Mouse (Mus musculus) erythroblast, adult 5-6 weeks (primary cell): Measurements from ENCODE around the gene Ifnlr1. TPM values are rescaled to one million over a fixed set of nuclear protein-coding genes. Genes with fewer than 3 reads are reported as not detected.

ENCODE experiments used
- ATAC-seq: replicated peaks from 2 replicates; pipeline ENCODE4 v1.8.0; 2016; ENCODE audit warnings: moderate number of reproducible peaks, mild to moderate bottlenecking, moderate TSS enrichment, inconsistent platforms; ENCODE audit not compliant: poor library complexity, low FRiP score, severe bottlenecking
- total RNA-seq, 2 experiments: library from RNA; stranded (forward) in 1 of 2; stranded (reverse) in 1 of 2; fragments of 150-400 nt in 1 of 2; fragments of 200-764, 138-1000 nt in 1 of 2; gene quantifications; 2 replicates each; pipeline versions ENCODE4 v1.2.3 to v1.2.4; 2015 to 2017; ENCODE audit warnings: low replicate concordance in 2 of 2

The Ifnlr1 gene
- total RNA-seq, 2 experiments from 2014 or later, result 1.4 to 2.7 TPM

DNA sequence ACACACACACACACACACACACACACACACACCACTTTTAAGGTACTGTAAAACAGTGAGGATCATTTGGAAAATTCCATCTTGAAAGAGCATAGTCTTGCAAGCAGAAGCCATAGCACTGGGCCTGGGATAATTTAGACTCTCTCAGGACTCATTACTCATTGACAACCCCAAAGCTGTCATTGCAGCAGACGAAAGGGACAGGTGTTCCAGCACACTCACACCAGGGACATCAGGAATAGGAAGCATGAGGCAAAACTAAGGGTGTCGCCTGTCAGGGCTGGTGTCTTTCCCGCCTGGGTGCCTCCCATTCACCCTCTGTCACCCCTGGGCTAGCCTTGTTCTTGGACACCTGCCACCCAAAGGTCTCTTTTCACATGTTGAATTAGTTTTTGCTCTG is 50.8 kb downstream of the Ifnlr1 start:
- no peak for ATAC-seq

DNA sequence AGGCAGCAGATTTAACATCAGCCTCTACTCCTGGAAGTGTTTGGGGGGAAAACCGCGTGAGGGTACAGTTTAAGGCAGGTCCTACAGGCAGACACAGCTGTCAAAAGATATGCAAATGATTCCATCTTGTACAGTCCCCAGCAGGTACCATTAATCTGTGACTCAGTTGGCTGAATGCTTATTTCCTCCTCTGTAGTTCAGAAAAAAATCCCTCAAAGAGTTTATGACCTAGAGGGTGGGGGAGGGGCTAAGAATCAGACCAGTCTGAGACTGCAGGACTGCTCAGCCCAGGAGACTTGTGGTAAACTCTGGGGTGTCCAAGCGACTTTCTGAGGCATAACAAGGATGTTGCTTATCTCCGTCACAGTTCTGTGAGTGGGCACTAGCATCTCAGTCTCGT is 52.1 kb downstream of the Ifnlr1 start:
- no peak for ATAC-seq

DNA sequence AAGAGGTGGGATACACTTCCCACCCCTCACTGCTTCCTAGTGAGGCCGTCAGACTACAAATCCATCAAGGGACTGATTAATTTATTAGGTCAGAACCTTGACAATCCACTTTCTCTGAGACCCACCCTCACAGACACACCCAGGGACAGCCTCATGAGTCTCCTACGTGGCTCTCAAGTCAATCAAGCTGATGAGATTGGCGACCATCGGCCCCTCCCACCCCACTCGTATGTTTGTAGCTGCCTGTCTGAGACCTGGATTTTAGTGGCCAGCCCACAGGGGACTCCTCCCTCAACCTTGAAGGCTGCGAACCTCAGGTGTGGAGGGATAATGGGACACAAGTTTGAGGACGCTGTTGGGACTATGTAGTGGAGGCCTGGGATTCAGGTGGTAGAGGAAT is 53.1 kb downstream of the Ifnlr1 start:
- ATAC-seq, result peak; percentile 48

DNA sequence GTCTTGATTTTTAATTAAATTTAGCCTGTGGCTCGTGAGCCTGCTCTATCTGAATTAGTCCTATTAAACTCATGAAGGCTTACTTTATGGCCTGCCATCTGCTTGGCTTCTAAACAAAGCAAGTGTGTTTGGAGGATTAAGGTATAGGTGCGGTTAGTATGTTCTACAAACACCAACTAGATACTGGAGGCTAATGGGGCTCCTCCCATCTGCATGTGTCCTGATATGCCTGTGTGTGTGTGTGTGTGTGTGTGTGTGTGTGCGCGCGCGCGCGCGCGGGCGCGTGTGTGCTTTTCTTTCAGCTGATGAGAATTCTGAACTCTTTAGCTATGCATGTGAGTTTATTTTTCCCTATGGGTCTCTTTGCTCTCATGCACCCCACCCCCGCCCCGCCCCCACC is 53.6 kb downstream of the Ifnlr1 start:
- ATAC-seq, result peak; percentile 89

DNA sequence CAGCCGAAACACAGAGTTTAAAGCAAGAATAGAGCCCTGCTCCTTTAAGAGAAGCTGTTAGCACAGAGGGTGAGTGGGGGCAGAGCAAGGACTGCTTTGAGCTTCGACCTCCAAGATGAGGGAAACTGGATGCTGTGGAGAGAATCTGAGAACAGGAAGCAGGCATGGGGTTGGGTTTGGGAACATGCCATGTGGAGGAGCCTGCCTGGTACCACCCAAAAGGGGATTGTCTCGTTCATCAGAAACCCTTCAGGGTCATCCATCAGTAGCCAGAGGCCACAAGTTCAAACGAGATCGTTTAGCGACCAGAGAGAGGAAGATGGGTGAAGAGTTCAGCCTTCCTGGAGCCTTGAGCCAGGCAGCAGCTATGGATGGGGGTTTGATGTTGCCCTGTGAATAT is 57.4 kb downstream of the Ifnlr1 start:
- no peak for ATAC-seq

DNA sequence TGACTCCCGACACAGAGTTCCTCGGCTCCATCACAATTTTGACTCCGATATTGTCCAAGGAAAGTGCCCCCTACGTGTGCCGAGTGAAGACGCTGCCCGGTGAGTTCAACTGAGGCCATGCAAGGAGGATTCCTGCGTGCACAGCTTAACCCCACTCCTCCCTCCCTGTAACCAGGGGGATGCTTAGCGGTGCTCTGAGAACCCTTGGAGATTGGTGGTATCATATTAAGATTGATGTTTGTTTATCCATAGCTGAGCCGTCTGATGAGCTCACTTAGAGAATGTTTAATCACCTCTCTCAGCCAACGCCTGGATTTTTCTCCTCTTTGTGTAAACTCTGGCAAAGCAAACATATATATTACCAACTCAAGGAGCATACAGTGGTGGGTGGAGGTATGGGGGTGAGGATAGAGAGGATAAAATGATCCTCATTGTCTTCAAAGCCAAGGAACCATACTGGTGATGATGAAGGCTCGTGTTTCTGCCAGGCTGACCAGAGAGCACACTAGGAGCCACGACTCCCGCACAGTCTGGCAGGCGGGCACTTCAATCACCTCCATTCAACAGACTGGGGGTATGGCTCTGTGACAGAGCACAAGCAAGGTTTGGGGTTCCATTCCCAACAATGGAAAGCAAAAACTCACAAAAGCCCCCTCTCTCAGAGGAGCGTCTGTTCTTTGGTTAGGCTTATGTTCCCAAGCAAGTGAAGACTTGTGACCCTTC is 58.8 kb downstream of the Ifnlr1 start:
- no peak for ATAC-seq

DNA sequence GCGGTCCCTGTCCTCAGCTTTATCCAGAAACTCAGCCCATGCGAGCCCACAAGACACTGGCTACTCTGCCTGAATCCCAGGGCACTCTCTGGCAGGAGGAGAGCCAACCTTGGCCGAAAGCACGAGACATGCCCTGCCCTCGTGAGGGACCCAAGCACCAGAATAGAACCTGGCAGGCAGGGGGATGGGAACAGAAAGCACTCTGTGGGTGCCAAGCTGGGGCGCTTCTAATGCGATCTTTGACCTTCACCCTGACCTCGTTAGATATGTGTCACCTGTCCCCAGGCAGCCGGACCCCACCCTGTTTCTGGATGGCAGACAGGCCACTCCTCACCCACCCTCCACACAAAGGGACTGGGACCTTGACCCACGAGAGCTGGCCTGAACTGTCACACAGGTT is 59.5 kb downstream of the Ifnlr1 start:
- ATAC-seq, result no peak

DNA sequence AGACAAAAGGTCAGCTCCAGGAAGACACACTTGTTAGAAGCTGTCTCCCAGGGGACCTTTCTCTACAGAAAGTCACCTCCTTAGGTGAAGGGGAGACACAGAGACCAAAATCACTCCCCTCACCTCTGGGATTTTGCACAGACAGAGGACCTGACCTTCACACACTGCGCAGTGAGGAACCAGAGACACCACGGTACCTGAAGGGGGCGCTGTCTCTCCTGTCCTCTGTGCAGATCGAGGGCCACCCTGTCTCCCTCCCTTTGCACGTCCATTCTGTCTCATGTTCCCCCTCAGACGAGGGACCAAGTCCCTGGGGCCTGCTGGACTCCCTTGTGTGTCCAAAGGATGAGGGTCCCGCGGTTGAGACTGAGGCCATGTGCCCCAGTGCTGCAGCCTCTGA is 64.8 kb downstream of the Ifnlr1 start:
- ATAC-seq, result no peak

DNA sequence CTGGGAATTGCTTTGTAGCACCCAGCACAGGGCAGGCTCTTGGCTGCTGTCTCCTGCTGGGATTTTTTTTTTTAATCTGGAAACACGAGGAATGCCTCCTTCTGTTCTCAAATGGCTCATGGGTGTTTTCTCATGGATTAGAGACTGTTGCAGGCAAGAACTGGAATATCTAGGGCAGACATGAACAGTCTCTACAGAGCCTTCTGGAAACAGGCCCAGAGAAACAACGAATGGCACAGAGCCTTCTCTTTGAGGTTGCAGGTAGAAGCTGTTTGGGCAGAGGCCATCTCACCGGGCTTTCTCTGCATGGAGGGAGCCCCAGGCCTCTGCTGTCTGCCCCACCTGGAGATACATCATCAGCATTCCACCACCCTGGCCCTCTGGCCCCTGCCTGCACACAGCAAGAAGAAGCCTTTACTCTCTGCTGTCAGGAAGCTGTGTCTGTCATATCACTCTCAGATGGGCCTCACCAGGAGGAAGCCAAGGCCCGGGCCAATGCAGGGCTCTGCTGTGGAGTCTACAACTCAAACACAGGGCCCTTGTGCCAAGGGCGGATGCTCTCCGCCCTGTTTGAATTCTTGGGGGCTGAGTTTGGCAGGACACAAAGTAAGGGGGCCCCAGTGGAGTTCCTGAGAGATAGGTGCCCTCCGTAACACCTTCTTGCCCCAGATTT is 66.2 kb downstream of the Ifnlr1 start:
- ATAC-seq, result no peak

DNA sequence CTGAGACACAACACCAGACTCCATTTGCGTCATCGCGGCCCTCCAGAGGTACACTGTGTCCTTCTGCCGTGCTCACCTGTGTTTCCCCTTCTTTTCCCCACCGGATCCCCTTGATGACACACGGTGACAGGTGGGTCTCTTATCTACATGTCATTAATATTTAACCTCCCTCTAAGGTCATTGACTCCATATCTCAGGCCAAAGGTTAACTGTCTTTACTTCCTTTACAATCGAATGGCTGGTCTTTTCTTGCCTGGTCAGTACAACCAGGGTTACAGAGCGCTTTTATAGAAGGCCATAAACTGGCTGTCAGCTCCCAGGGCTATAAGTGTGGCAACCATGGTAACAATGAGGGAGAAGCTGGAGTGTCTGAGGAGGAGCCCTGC is 66.7 kb downstream of the Ifnlr1 start:
- ATAC-seq, result no peak

Other genes with a start within 250 kb of the Ifnlr1 start
- not detected in 2 replicates for gene Stpg1, start 191.5 kb upstream of the Ifnlr1 start, total RNA-seq (2015; ENCODE audit: low replicate concordance)
- not detected in 2 replicates for gene Stpg1, start 191.5 kb upstream of the Ifnlr1 start, total RNA-seq (2017; ENCODE audit: low replicate concordance)
- gene Nipal3, start 191.2 kb upstream of the Ifnlr1 start, total RNA-seq (2015; ENCODE audit: low replicate concordance), result 33.9 and 40.3 TPM in 2 replicates
- 64.3 and 130 TPM in 2 replicates for gene Nipal3, start 191.2 kb upstream of the Ifnlr1 start, total RNA-seq (2017; ENCODE audit: low replicate concordance)
- not detected in 2 replicates for gene Grhl3, start 112.7 kb upstream of the Ifnlr1 start, total RNA-seq (2015; ENCODE audit: low replicate concordance)
- gene Grhl3, start 112.7 kb upstream of the Ifnlr1 start, total RNA-seq (2017; ENCODE audit: low replicate concordance), result not detected in 2 replicates
- gene Il22ra1, start 41.9 kb downstream of the Ifnlr1 start, total RNA-seq (2015; ENCODE audit: low replicate concordance), result not detected in 2 replicates
- not detected in 2 replicates for gene Il22ra1, start 41.9 kb downstream of the Ifnlr1 start, total RNA-seq (2017; ENCODE audit: low replicate concordance)
- gene Myom3, start 73.4 kb downstream of the Ifnlr1 start, total RNA-seq (2015; ENCODE audit: low replicate concordance), result not detected in 2 replicates
- gene Myom3, start 73.4 kb downstream of the Ifnlr1 start, total RNA-seq (2017; ENCODE audit: low replicate concordance), result 0.51 TPM in 1 of 2 replicates, not detected in the other
- 116 and 151 TPM in 2 replicates for gene Srsf10, start 169.5 kb downstream of the Ifnlr1 start, total RNA-seq (2015; ENCODE audit: low replicate concordance)
- gene Srsf10, start 169.5 kb downstream of the Ifnlr1 start, total RNA-seq (2017; ENCODE audit: low replicate concordance), result 176 and 297 TPM in 2 replicates
- 81.7 and 106 TPM in 2 replicates for gene Pnrc2, start 187.6 kb downstream of the Ifnlr1 start, total RNA-seq (2015; ENCODE audit: low replicate concordance)
- gene Pnrc2, start 187.6 kb downstream of the Ifnlr1 start, total RNA-seq (2017; ENCODE audit: low replicate concordance), result 106 and 135 TPM in 2 replicates
- gene Cnr2, start 209.1 kb downstream of the Ifnlr1 start, total RNA-seq (2015; ENCODE audit: low replicate concordance), result 2.9 and 5.2 TPM in 2 replicates
- 3.6 and 4.1 TPM in 2 replicates for gene Cnr2, start 209.1 kb downstream of the Ifnlr1 start, total RNA-seq (2017; ENCODE audit: low replicate concordance)
- gene Fuca1, start 234.4 kb downstream of the Ifnlr1 start, total RNA-seq (2015; ENCODE audit: low replicate concordance), result 9.2 and 15.2 TPM in 2 replicates
- gene Fuca1, start 234.4 kb downstream of the Ifnlr1 start, total RNA-seq (2017; ENCODE audit: low replicate concordance), result 29.4 and 31.6 TPM in 2 replicates